Mouse (Mus musculus) forebrain, embryonic 15.5 days (tissue): Measurements from ENCODE around the gene Dab1. TPM values are rescaled to one million over a fixed set of nuclear protein-coding genes. Genes with fewer than 3 reads are reported as not detected.

Experiments
- ATAC-seq: fragments of 200-750 bp; cut with Nextera tagmentation; replicated peaks from 2 replicates; pipeline ENCODE4 v1.8.0; 2017; ENCODE audit warnings: mild to moderate bottlenecking, moderate TSS enrichment, moderate library complexity
- H3K27ac ChIP-seq: fragments of 300-500 bp; sonication (generic); replicated peaks from 2 replicates; pipeline ENCODE4 v1.5.1; 2015; ENCODE audit warnings: mild to moderate bottlenecking, inconsistent platforms
- H3K27me3 ChIP-seq: fragments of 300-500 bp; sonication (generic); 2 replicates; pipeline ENCODE4 v1.6.1; 2015; ENCODE audit warnings: inconsistent platforms
- H3K36me3 ChIP-seq: fragments of 300-500 bp; sonication (generic); 2 replicates; pipeline ENCODE4 v1.6.1; 2015; ENCODE audit warnings: mild to moderate bottlenecking, inconsistent platforms
- H3K4me1 ChIP-seq: fragments of 300-500 bp; sonication (generic); 2 replicates; pipeline ENCODE4 v1.6.1; 2015; ENCODE audit warnings: inconsistent platforms
- H3K4me2 ChIP-seq: fragments of 300-500 bp; sonication (generic); replicated peaks from 2 replicates; pipeline ENCODE4 v1.6.1; 2015; ENCODE audit warnings: mild to moderate bottlenecking, inconsistent platforms
- H3K4me3 ChIP-seq: fragments of 300-500 bp; sonication (generic); 2 replicates; pipeline ENCODE4 v1.5.1; 2015; ENCODE audit warnings: mild to moderate bottlenecking, inconsistent platforms
- H3K9ac ChIP-seq: fragments of 300-500 bp; sonication (generic); replicated peaks from 2 replicates; pipeline ENCODE4 v1.6.1; 2015; ENCODE audit warnings: mild to moderate bottlenecking, inconsistent platforms
- H3K9me3 ChIP-seq: fragments of 300-500 bp; sonication (generic); 2 replicates; pipeline ENCODE4 v1.6.1; 2016; ENCODE audit warnings: inconsistent platforms
- WGBS: fragments of 180-500 bp; shearing (Covaris S2); methylation state at CpG from one replicate; pipeline ENCODE4 v1.1.7; 2015; ENCODE audit warnings: mixed read lengths; 5-methylcytosine and 5-hydroxymethylcytosine counted together
- polyA plus RNA-seq: library from polyadenylated mRNA; unstranded; fragments of >200 nt; fragmentation: Nextera tagmentation; extraction: Ambion mirVana; gene quantifications from 2 replicates; pipeline ENCODE4 v1.2.1, GENCODE M21; 2015

The Dab1 gene
- polyA plus RNA-seq, 1 experiment from 2014 or later: 174 TPM

GRCm38 (mm10) chr4:104570523-104570922 is 951.4 kb downstream of the Dab1 start:
- Histone ChIP-seq H3K4me2 (no peak overlapping the region), H3K27ac (no peak overlapping the region), H3K27me3 (no peaks in the 10 kb centered on the region), H3K9ac (no peak overlapping the region), H3K9me3 (no peaks in the 10 kb centered on the region), H3K36me3 (no peaks in the 10 kb centered on the region), H3K4me3 (no peak overlapping the region), H3K4me1 (peaks cover 4% of the 10 kb centered on the region; the same call in 1 of the 2 replicates)
- ATAC-seq: no peak
- 81% methylated on average over 4 of the region's 4 CpGs for WGBS

DNA sequence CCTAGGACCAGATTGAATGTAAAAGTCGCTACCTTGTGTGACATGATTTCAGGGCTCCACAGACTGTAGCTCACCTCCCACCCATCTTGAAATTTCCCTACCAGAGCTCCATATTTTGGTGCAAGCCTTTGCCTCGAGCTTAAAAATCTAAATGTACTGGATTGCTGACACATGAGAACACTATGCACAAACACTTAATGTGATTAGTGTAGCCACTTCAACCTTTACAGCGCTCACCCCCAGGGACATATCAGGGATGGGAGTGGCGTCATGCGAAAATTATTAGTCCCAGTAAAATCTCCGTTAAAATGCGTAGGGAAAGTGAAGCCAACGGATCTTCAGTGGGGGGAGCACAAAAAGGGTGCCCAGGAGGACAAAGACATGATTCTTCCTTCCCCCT is 953.3 kb downstream of the Dab1 start:
- H3K27ac ChIP-seq: no peak overlapping the region
- H3K4me2 ChIP-seq: no peak overlapping the region
- no peak overlapping the region for H3K4me3 ChIP-seq
- no peak for ATAC-seq
- H3K27me3 ChIP-seq: no peaks in the 10 kb centered on the region
- no peak overlapping the region for H3K9ac ChIP-seq
- no peaks in the 10 kb centered on the region for H3K9me3 ChIP-seq
- 74% methylated on average over 8 of the region's 8 CpGs for WGBS
- no peaks in the 10 kb centered on the region for H3K36me3 ChIP-seq
- H3K4me1 ChIP-seq: peaks cover 4% of the 10 kb centered on the region; the same call in 1 of the 2 replicates

- WGBS: 79% methylated on average over 7 of the region's 7 CpGs
- Histone ChIP-seq H3K4me1 (peaks cover 6% of the 10 kb centered on the region), H3K9me3 (no peaks in the 10 kb centered on the region), H3K36me3 (no peaks in the 10 kb centered on the region), H3K27me3 (no peaks in the 10 kb centered on the region), H3K27ac (no peak overlapping the region), H3K4me2 (no peak overlapping the region), H3K9ac (no peak overlapping the region), H3K4me3 (no peak overlapping the region)
- no peak for ATAC-seq
These were observed 954.3 kb downstream of the Dab1 start for GRCm38 (mm10) chr4:104573419-104573818.

DNA sequence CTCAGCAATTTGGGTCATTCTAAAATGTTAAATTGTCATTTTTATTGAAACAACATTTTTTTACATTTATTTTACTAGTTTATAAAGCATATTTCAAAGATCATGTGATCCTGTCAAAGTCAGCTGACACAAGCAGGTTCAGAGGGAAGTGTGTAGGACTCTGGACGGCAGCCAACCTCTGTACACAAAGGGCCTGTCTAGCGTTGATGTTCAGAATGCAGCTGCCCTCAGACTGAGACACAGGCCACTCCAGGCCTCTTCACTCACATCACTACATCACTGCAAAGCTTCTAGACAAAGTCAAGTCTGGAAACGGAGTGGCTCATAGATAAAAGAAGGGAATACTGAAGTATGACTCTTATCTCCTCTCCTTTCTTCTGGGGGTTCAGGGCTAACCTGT is 959.2 kb downstream of the Dab1 start:
- H3K9me3 ChIP-seq: no peaks in the 10 kb centered on the region
- no peaks in the 10 kb centered on the region for H3K27me3 ChIP-seq
- peaks cover 20% of the 10 kb centered on the region for H3K4me1 ChIP-seq
- no peak overlapping the region for H3K4me2 ChIP-seq
- no peak for ATAC-seq
- H3K36me3 ChIP-seq: no peaks in the 10 kb centered on the region
- no peak overlapping the region for H3K4me3 ChIP-seq
- WGBS: 15% methylated on average over 3 of the region's 3 CpGs
- no peak overlapping the region for H3K27ac ChIP-seq
- no peak overlapping the region for H3K9ac ChIP-seq

DNA sequence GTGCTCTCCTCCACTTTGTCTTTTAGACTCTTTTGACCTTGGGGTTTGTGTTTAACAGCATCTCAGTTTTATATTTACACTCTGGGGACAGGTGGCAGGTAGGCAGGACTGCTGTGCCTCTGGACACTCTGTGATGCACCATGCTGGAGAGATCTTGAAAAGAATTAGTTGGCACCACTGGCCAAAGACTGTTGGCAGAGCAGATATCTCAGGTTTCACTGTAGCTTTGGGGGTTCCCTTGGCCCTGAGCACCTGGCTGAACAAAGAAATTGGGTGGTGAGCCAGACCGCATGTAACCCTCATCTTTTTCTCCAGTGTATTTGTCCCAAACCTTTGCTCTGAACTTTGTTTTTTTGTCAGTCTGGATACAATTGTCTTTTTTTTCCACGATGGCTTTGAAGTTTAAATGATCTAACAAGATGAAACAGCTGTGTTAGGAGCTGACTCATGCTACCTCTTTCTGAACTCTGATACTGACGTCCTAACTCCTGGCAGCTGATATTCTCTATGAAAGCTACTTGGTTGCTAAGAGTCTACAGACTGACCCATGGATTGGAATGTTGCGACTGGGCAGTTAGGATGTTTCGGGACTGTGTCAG is 960.9 kb downstream of the Dab1 start:
- H3K4me2 ChIP-seq: no peak overlapping the region
- ATAC-seq: no peak
- H3K9ac ChIP-seq: no peak overlapping the region
- H3K27ac ChIP-seq: no peak overlapping the region
- H3K9me3 ChIP-seq: no peaks in the 10 kb centered on the region
- no peaks in the 10 kb centered on the region for H3K36me3 ChIP-seq
- no peak overlapping the region for H3K4me3 ChIP-seq
- 84% methylated on average over 5 of the region's 5 CpGs for whole genome bisulfite sequencing
- no peaks in the 10 kb centered on the region for H3K27me3 ChIP-seq
- H3K4me1 ChIP-seq: peaks cover 20% of the 10 kb centered on the region

GRCm38 (mm10) chr4:104582726-104583125 is 963.6 kb downstream of the Dab1 start:
- 42% methylated on average over 5 of the region's 5 CpGs for WGBS
- no peaks in the 10 kb centered on the region for H3K9me3 ChIP-seq
- no peak overlapping the region for H3K4me2 ChIP-seq
- no peaks in the 10 kb centered on the region for H3K27me3 ChIP-seq
- no peak overlapping the region for H3K9ac ChIP-seq
- H3K27ac ChIP-seq: no peak overlapping the region
- H3K36me3 ChIP-seq: no peaks in the 10 kb centered on the region
- no peak for ATAC-seq
- H3K4me1 ChIP-seq: peaks cover 20% of the 10 kb centered on the region
- H3K4me3 ChIP-seq: no peak overlapping the region

DNA sequence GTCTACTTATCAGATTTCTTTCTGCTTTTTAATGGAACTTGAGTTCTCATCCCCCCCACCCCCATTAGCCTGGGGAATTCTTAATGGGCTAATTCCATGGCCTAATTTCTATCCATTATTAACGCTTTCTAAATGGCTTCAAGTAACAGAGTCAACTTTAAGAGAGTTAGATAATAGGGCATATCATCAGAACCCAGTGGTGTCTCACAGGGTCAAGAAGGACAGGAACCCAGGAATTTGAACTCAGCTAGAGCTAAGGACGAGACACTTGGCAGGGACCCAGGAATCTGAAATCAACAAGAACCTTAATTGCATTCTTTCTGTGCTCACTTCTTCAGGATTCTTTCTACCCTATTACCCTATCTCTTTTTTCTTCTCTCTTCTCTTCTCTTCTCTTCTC is 968.7 kb downstream of the Dab1 start:
- 39% methylated on average over 2 of the region's 2 CpGs for WGBS

GRCm38 (mm10) chr4:104596936-104597335 is 977.8 kb downstream of the Dab1 start:
- WGBS: 91% methylated on average over 7 of the region's 7 CpGs
- no peak overlapping the region for H3K4me3 ChIP-seq
- H3K4me1 ChIP-seq: peaks cover 9% of the 10 kb centered on the region

More for the DNA sequence above, 968.7 kb downstream of the Dab1 start:
- Histone ChIP-seq H3K4me2 (no peak overlapping the region), H3K27me3 (no peaks in the 10 kb centered on the region), H3K4me1 (peaks cover 16% of the 10 kb centered on the region), H3K27ac (no peak overlapping the region), H3K9me3 (no peaks in the 10 kb centered on the region), H3K4me3 (no peak overlapping the region), H3K36me3 (no peaks in the 10 kb centered on the region), H3K9ac (no peak overlapping the region)
- no peak for ATAC-seq

DNA sequence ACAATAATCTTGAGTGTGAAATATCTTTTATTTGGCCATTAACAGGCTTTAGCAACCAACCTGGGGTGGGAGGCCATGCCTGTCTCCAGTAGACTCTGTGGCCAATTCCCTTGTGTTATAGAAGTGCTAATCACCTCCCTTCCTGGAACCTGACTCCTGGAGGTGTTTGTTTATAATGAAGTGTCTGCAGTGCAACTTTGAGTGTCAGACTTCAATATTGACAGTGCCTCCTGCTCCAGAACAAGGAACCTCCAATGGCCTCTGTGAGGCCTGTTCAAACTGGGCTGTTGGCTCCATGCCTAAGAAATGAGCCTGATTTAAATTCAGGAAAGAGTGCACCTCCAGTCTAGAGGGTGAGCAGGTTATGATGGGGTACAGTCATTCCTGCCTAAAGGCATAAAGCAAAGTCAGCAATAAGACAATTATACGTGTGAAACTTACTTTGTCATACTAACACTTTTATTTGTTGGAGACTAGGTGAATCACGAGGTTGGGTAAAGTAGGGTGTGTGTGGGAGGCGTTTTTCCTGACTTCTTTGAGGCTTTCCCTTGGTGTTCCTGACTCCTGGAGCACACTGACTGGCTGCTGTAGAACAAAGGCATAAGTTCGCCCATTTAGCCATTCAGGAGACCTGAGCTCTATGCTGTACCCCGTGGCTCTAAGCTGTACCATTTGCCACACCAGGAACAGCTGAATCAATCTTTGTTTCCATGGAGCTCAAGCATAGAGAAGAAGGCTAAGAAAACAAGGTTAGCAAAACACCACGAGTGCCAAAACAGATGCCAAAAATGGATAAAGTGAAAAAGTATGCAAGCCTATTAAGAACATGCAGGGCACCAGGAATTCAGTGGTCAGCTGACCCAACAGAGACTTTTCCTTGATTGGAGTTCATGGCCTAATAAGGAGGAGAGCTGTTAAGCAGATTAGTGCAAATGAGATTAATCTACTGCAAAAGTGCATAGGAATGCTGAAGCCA is 978.6 kb downstream of the Dab1 start:
- H3K27ac ChIP-seq: no peak overlapping the region
- H3K4me2 ChIP-seq: no peak overlapping the region
- H3K4me1 ChIP-seq: peaks cover 8% of the 10 kb centered on the region
- no peak overlapping the region for H3K4me3 ChIP-seq
- H3K36me3 ChIP-seq: no peaks in the 10 kb centered on the region
- no peak overlapping the region for H3K9ac ChIP-seq
- H3K27me3 ChIP-seq: no peaks in the 10 kb centered on the region
- WGBS: 48% methylated on average over 6 of the region's 6 CpGs
- H3K9me3 ChIP-seq: no peaks in the 10 kb centered on the region
- no peak for ATAC-seq

More at GRCm38 (mm10) chr4:104596936-104597335, 977.8 kb downstream of the Dab1 start:
- no peak for ATAC-seq
- Histone ChIP-seq H3K9me3 (no peaks in the 10 kb centered on the region), H3K9ac (no peak overlapping the region), H3K36me3 (no peaks in the 10 kb centered on the region), H3K27ac (no peak overlapping the region), H3K4me2 (no peak overlapping the region), H3K27me3 (no peaks in the 10 kb centered on the region)

GRCm38 (mm10) chr4:104602804-104603203 is 983.6 kb downstream of the Dab1 start:
- no peak for ATAC-seq
- H3K4me3 ChIP-seq: no peak overlapping the region
- peaks cover 13% of the 10 kb centered on the region for H3K4me1 ChIP-seq
- no peak overlapping the region for H3K4me2 ChIP-seq
- H3K27ac ChIP-seq: no peak overlapping the region
- no peaks in the 10 kb centered on the region for H3K36me3 ChIP-seq
- no peaks in the 10 kb centered on the region for H3K9me3 ChIP-seq
- WGBS: 85% methylated on average over 8 of the region's 8 CpGs
- no peaks in the 10 kb centered on the region for H3K27me3 ChIP-seq
- no peak overlapping the region for H3K9ac ChIP-seq

DNA sequence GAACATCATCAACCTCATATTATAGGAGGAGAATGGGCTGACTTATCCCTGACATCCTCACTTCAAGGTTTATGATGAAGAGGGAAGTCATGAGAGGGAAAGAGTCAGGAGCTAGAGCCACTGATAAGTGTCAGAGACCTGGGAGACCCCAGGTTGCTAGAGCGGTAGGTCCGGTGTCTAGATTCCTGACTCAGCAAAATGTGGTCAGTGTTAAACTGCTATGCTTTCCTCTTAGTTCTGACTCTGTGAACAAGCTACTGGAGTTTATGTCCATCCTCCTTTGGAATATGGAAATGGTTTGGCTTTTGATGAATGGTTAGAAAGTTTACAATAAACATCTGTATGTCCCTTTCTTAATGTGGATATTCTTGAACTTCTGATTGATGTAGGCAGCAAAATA is 985.1 kb downstream of the Dab1 start:
- Histone ChIP-seq H3K9me3 (no peaks in the 10 kb centered on the region), H3K27ac (no peak overlapping the region), H3K4me1 (peaks cover 13% of the 10 kb centered on the region), H3K4me2 (no peak overlapping the region), H3K27me3 (no peaks in the 10 kb centered on the region), H3K9ac (no peak overlapping the region), H3K36me3 (no peaks in the 10 kb centered on the region), H3K4me3 (no peak overlapping the region)
- ATAC-seq: no peak
- WGBS: 97% methylated on average over 2 of the region's 2 CpGs

GRCm38 (mm10) chr4:104606881-104607280 is 987.7 kb downstream of the Dab1 start:
- WGBS: 11% methylated on average over 8 of the region's 8 CpGs
- Histone ChIP-seq H3K9ac (no peak overlapping the region), H3K9me3 (no peaks in the 10 kb centered on the region), H3K4me2 (no peak overlapping the region), H3K27me3 (no peaks in the 10 kb centered on the region), H3K4me1 (peaks cover 13% of the 10 kb centered on the region), H3K27ac (peak overlapping the region; percentile 51; the same call in 1 of the 2 replicates), H3K4me3 (no peak overlapping the region), H3K36me3 (no peaks in the 10 kb centered on the region)
- ATAC-seq: no peak
